Mouse (Mus musculus): Measurements from ENCODE around the gene Phc2. TPM values are rescaled to one million over a fixed set of nuclear protein-coding genes. Genes with fewer than 3 reads are reported as not detected.

Phc2 gene
- polyA plus RNA-seq, 1 experiment from 2014 or later, result 27.1 TPM

DNA sequence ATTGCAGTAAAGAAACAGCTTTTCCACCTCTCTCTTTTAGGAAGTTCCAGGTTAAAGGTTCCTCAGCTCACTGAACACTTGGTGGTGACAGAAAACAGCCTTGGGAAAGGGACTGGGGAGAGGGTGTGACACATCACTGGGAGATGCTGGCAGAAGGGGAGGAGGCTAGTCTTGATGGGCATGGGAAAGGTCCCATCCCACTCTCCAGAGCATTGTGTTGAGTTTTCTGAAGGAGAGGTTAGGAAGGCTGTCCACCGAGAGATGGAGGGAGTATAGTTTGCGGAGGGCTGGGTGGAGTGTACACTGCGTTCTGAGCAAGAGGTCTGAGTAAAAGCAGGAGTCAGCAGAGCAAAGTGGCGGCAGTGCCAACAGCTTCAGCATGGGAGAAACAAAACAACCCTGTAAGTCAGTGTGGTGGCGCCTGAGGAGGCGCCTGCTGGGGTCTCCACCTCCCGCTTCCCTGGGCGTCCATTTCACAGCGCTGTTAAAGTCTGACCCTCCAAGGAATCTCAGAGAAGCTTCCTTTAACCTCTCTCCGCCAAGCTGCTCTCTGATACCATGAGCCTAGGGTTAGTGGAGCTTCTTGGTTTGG, 88.0 kb downstream of the Phc2 start:
- Histone ChIP-seq H3K27me3 (replicated peaks; ENCODE audit: control insufficient read depth, insufficient read depth, low read length) (no peaks in the 10 kb centered on the region), H3K4me2 (ENCODE audit: low read length) (no peak overlapping the region), H3K27ac (ENCODE audit: low read depth) (no peak overlapping the region), H3K4me1 (replicated peaks; ENCODE audit: control insufficient read depth, insufficient read depth, low read length) (peaks cover 23% of the 10 kb centered on the region), H3K36me3 (ENCODE audit: control insufficient read depth, insufficient read depth, low read length) (peaks cover 46% of the 10 kb centered on the region), H3K4me3 (ENCODE audit: low read depth, low read length) (no peak overlapping the region), H3K9me3 (ENCODE audit: control insufficient read depth, low read length) (no peaks in the 10 kb centered on the region), H3K9ac (ENCODE audit: low read length) (no peak overlapping the region)
- ATAC-seq (replicated peaks; ENCODE audit: low FRiP score, low TSS enrichment, low read depth), result no peak
- WGBS, result 60% methylated on average over 10 of the region's 10 CpGs
- DNase-seq (ENCODE audit: low spot score), result no peak

DNA sequence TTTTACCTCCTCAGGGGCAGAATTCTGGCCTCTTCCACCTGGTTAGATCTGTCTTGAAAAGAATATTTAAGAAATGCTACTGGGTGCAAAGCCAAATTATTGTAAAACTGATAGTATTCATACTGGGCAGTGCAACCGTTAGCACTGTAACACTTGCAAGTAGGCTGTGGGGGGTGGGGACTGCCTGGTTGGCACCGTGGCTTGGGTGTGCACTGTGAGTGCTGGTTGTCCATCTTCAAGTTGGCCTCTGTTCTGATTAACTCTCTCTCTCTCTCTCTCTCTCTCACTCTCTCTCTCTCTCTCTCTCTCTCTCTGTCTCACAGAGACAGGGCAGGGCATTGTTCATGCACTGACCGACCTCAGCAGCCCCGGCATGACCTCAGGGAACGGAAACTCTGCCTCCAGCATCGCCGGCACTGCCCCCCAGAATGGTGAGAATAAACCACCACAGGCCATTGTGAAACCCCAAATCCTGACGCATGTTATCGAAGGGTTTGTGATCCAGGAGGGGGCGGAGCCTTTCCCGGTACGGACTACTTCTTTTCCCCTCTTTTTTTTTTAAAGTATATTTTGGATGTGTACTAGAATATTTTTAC, 88.6 kb downstream of the Phc2 start:
- Histone ChIP-seq H3K4me1 (replicated peaks; ENCODE audit: control insufficient read depth, insufficient read depth, low read length) (peaks cover 17% of the 10 kb centered on the region), H3K9me3 (ENCODE audit: control insufficient read depth, low read length) (no peaks in the 10 kb centered on the region), H3K36me3 (ENCODE audit: control insufficient read depth, insufficient read depth, low read length) (peaks cover 52% of the 10 kb centered on the region), H3K9ac (ENCODE audit: low read length) (no peak overlapping the region), H3K27me3 (replicated peaks; ENCODE audit: control insufficient read depth, insufficient read depth, low read length) (no peaks in the 10 kb centered on the region), H3K4me3 (ENCODE audit: low read depth, low read length) (no peak overlapping the region), H3K4me2 (ENCODE audit: low read length) (no peak overlapping the region), H3K27ac (ENCODE audit: low read depth) (no peak overlapping the region)
- DNase-seq (ENCODE audit: low spot score) (no peak), ATAC-seq (replicated peaks; ENCODE audit: low FRiP score, low TSS enrichment, low read depth) (no peak)
- 79% methylated on average over 12 of the region's 12 CpGs for WGBS

DNA sequence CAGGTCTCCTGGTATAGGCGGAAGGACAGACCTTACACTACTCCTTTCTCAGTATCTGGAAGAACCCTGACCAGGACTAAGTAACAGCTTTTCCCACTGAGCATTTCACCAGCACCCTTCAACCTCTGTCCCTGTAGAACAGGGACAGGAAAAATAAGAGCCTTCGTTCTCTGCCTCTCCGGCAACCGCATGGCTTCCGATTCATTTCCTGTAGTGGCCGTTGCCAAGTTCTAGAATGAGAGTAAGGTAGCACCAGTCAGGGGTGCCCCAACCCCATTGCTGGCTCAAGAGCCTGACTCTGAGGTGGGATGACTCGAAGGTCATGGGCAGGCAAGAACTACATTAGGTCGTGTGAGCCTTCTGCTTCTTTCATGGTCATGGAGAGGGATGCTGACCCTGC, 90.7 kb downstream of the Phc2 start:
- Histone ChIP-seq H3K4me2 (ENCODE audit: low read length) (no peak overlapping the region), H3K4me1 (replicated peaks; ENCODE audit: control insufficient read depth, insufficient read depth, low read length) (peaks cover 12% of the 10 kb centered on the region), H3K27me3 (replicated peaks; ENCODE audit: control insufficient read depth, insufficient read depth, low read length) (no peaks in the 10 kb centered on the region), H3K27ac (ENCODE audit: low read depth) (no peak overlapping the region), H3K4me3 (ENCODE audit: low read depth, low read length) (no peak overlapping the region), H3K36me3 (ENCODE audit: control insufficient read depth, insufficient read depth, low read length) (peaks cover 72% of the 10 kb centered on the region), H3K9ac (ENCODE audit: low read length) (no peak overlapping the region), H3K9me3 (ENCODE audit: control insufficient read depth, low read length) (no peaks in the 10 kb centered on the region)
- WGBS, result 89% methylated on average over 8 of the region's 8 CpGs
- DNase-seq (ENCODE audit: low spot score) (no peak), ATAC-seq (replicated peaks; ENCODE audit: low FRiP score, low TSS enrichment, low read depth) (no peak)

DNA sequence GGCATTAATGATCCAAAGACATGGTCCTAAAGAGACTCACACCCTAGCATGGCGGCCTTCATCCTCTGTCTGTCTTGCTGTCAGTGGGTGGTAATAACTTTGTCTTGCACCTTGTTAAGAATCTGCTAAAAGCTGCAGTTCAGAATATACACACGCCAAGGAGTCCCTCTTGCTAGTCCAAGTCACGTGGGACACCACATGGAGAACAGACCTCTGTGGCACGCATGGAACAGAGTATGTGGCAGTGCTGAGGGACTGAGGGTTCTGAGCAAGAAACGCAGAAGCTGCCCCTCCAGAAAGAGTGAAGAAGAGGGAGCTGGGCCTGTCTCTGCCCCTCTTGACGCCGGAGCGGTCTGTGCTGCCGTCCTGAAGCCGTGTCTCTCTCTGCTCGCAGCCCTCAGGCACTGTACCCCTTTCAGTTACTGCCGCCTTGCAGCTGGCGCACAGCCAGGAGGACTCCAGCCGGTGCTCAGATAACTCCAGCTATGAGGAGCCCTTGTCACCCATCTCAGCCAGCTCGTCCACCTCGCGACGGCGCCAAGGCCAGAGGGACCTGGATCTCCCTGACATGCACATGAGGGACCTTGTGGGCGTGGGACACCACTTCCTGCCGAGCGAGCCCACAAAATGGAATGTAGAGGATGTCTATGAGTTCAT, 93.2 kb downstream of the Phc2 start:
- Histone ChIP-seq H3K9me3 (ENCODE audit: control insufficient read depth, low read length) (no peaks in the 10 kb centered on the region), H3K4me3 (ENCODE audit: low read depth, low read length) (no peak overlapping the region), H3K4me1 (replicated peaks; ENCODE audit: control insufficient read depth, insufficient read depth, low read length) (0 out of 2 replicates have a peak, but pooled peaks cover under 1% of the 10 kb centered on the region), H3K36me3 (ENCODE audit: control insufficient read depth, insufficient read depth, low read length) (peaks cover 98% of the 10 kb centered on the region), H3K27ac (ENCODE audit: low read depth) (no peak overlapping the region), H3K9ac (ENCODE audit: low read length) (no peak overlapping the region), H3K27me3 (replicated peaks; ENCODE audit: control insufficient read depth, insufficient read depth, low read length) (no peaks in the 10 kb centered on the region), H3K4me2 (ENCODE audit: low read length) (no peak overlapping the region)
- no peak for DNase-seq (ENCODE audit: low spot score)
- no peak for ATAC-seq (replicated peaks; ENCODE audit: low FRiP score, low TSS enrichment, low read depth)
- 84% methylated on average over 22 of the region's 22 CpGs for WGBS

DNA sequence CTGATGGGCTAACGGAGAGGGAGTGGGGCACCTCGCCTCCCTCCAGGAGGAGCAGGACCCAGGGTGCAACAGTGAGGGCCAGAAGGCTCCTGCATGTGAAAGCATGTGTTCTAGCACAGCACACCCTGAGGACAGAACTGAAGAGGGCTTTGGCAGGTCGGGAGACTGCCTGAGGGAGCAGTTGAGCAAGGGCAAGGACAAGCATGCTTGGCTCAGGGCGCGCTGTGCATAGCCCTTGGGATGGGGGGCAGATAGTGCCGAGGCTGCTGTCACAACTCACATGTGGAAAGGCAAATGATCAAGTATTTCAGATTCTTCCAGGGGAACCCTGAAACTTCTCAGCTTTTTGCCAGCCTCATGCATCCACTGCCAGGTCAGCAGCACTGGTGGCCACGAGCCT, 93.8 kb downstream of the Phc2 start:
- H3K4me2 ChIP-seq (ENCODE audit: low read length), result no peak overlapping the region
- WGBS, result 86% methylated on average over 7 of the region's 7 CpGs

DNA sequence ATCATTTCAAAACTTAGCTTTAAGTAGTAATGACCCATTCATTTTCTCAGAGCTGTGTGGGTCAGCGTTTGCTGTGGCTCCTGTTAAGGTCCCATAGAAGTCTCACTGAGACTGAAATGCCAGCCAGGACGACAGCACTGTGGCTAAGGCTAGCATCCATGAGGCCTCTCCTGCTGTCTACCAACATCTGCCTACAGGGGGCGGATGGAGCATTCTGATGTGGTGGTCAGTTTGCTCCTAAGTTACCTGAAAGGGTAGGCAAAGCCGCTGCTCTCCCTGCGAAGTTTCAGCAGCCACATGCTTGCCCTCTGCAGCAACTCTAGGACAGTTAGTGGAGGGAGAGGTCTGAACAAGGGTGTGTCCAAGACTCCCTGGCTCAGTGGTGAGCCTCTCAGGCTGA, 96.5 kb downstream of the Phc2 start:
- DNase-seq (ENCODE audit: low spot score) (no peak), ATAC-seq (replicated peaks; ENCODE audit: low FRiP score, low TSS enrichment, low read depth) (no peak)
- H3K4me1 ChIP-seq (replicated peaks; ENCODE audit: control insufficient read depth, insufficient read depth, low read length), result no peaks in the 10 kb centered on the region
- no peak overlapping the region for H3K9ac ChIP-seq (ENCODE audit: low read length)
- H3K4me3 ChIP-seq (ENCODE audit: low read depth, low read length), result no peak overlapping the region
- H3K27ac ChIP-seq (ENCODE audit: low read depth), result no peak overlapping the region
- peaks cover 90% of the 10 kb centered on the region for H3K36me3 ChIP-seq (ENCODE audit: control insufficient read depth, insufficient read depth, low read length)
- 65% methylated on average over 5 of the region's 5 CpGs for WGBS
- H3K27me3 ChIP-seq (replicated peaks; ENCODE audit: control insufficient read depth, insufficient read depth, low read length), result no peaks in the 10 kb centered on the region
- no peaks in the 10 kb centered on the region for H3K9me3 ChIP-seq (ENCODE audit: control insufficient read depth, low read length)
- no peak overlapping the region for H3K4me2 ChIP-seq (ENCODE audit: low read length)

More for the DNA sequence above, 93.8 kb downstream of the Phc2 start:
- no peak for DNase-seq (ENCODE audit: low spot score)
- no peak for ATAC-seq (replicated peaks; ENCODE audit: low FRiP score, low TSS enrichment, low read depth)
- Histone ChIP-seq H3K27me3 (replicated peaks; ENCODE audit: control insufficient read depth, insufficient read depth, low read length) (no peaks in the 10 kb centered on the region), H3K36me3 (ENCODE audit: control insufficient read depth, insufficient read depth, low read length) (peaks cover 100% of the 10 kb centered on the region), H3K27ac (ENCODE audit: low read depth) (no peak overlapping the region), H3K9ac (ENCODE audit: low read length) (no peak overlapping the region), H3K9me3 (ENCODE audit: control insufficient read depth, low read length) (no peaks in the 10 kb centered on the region), H3K4me3 (ENCODE audit: low read depth, low read length) (no peak overlapping the region), H3K4me1 (replicated peaks; ENCODE audit: control insufficient read depth, insufficient read depth, low read length) (no peaks in the 10 kb centered on the region)

DNA sequence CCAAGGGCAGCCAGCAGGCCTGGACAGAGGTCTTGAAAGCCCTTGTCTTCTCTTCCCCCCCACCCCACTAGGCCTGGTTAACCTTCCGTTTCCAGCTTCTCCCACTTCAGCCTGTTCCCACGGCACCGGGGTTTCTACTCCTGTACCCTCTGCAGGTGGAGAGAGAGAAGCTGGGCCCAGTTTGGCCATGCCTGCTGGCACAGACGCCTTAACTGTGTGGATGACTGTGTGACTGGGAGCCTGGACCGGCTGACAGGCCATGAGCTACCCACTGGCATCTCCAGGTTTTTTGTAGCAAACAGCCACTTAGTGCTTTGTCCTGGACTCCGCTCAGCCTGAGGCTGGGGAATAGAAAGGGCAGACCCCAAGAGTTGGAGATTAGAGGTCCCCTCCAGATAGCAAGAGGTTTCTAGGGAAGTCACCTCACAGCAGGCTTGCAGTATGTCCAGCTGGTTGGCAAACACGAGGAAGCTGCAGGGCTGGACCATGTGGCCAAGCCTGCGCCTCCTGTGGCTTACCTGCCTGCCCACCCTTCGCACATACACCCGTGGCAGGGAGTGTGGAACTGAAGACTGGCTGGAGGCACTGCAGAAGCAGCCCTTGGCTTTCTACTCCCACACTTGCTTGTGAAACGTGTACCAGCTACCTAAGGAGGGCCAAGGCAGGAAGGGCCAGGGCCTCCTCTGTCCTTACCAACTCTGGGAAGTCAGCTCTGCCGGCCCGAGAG, 97.7 kb downstream of the Phc2 start:
- DNase-seq (ENCODE audit: low spot score), result no peak
- no peaks in the 10 kb centered on the region for H3K4me1 ChIP-seq (replicated peaks; ENCODE audit: control insufficient read depth, insufficient read depth, low read length)
- H3K4me2 ChIP-seq (ENCODE audit: low read length), result no peak overlapping the region
- no peak for ATAC-seq (replicated peaks; ENCODE audit: low FRiP score, low TSS enrichment, low read depth)
- H3K27me3 ChIP-seq (replicated peaks; ENCODE audit: control insufficient read depth, insufficient read depth, low read length), result no peaks in the 10 kb centered on the region
- no peak overlapping the region for H3K4me3 ChIP-seq (ENCODE audit: low read depth, low read length)
- H3K9me3 ChIP-seq (ENCODE audit: control insufficient read depth, low read length), result no peaks in the 10 kb centered on the region
- peaks cover 78% of the 10 kb centered on the region for H3K36me3 ChIP-seq (ENCODE audit: control insufficient read depth, insufficient read depth, low read length)
- 86% methylated on average over 13 of the region's 13 CpGs for WGBS
- no peak overlapping the region for H3K9ac ChIP-seq (ENCODE audit: low read length)
- no peak overlapping the region for H3K27ac ChIP-seq (ENCODE audit: low read depth)

DNA sequence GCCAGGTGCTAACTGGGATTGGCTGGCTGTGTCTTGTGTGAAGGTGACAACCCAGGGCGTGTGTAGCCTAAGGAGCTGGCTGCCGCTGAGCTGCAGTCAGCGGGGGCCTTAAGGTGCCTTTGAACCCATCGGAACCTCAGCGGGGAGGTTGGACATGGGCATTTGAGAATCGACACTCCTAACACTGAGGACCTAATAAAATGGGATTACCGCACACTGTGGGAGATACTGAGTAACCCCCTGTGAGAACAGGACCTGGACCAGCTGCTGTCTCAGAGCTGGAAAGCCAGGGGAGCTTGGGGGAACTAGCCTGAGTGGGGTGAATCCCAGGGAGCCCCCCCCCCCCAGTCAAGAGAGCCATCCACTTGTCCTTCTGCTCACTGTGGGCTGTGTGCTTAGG, 99.1 kb downstream of the Phc2 start:
- Histone ChIP-seq H3K27ac (ENCODE audit: low read depth) (no peak overlapping the region), H3K4me1 (replicated peaks; ENCODE audit: control insufficient read depth, insufficient read depth, low read length) (no peaks in the 10 kb centered on the region), H3K4me2 (ENCODE audit: low read length) (no peak overlapping the region), H3K36me3 (ENCODE audit: control insufficient read depth, insufficient read depth, low read length) (peaks cover 64% of the 10 kb centered on the region), H3K27me3 (replicated peaks; ENCODE audit: control insufficient read depth, insufficient read depth, low read length) (no peaks in the 10 kb centered on the region), H3K4me3 (ENCODE audit: low read depth, low read length) (no peak overlapping the region), H3K9me3 (ENCODE audit: control insufficient read depth, low read length) (no peaks in the 10 kb centered on the region), H3K9ac (ENCODE audit: low read length) (no peak overlapping the region)
- 88% methylated on average over 7 of the region's 7 CpGs for WGBS
- no peak for ATAC-seq (replicated peaks; ENCODE audit: low FRiP score, low TSS enrichment, low read depth)
- DNase-seq (ENCODE audit: low spot score), result no peak
